Mouse (Mus musculus) stomach, postnatal 0 days (tissue): ENCODE data around the gene Cln3. TPM values are rescaled to one million over a fixed set of nuclear protein-coding genes. Genes with fewer than 3 reads are reported as not detected.

Source experiments
- ATAC-seq: fragments of 200-750 bp; cut with Nextera tagmentation; 2 replicates; pipeline ENCODE4 v1.8.0; 2017; ENCODE audit not compliant: low FRiP score, low TSS enrichment
- DNase-seq: peaks from one replicate; pipeline ENCODE4 v3.0.0-alpha.2; 2016; ENCODE audit warnings: low spot score
- H3K27ac ChIP-seq: fragments of 300-500 bp; sonication (generic); replicated peaks from 2 replicates; pipeline ENCODE4 v1.5.1; 2014; ENCODE audit warnings: mild to moderate bottlenecking, control low read depth
- H3K27me3 ChIP-seq: fragments of 300-500 bp; sonication (generic); 2 replicates; pipeline ENCODE4 v1.6.1; 2014; ENCODE audit warnings: low read length; ENCODE audit not compliant: control insufficient read depth, insufficient read depth
- H3K36me3 ChIP-seq: fragments of 300-500 bp; sonication (generic); 2 replicates; pipeline ENCODE4 v1.6.1; 2014; ENCODE audit warnings: low read length, mixed read lengths; ENCODE audit not compliant: control insufficient read depth, insufficient read depth
- H3K4me1 ChIP-seq: fragments of 300-500 bp; sonication (generic); replicated peaks from 2 replicates; pipeline ENCODE4 v1.6.1; 2014; ENCODE audit warnings: antibody characterized with exemption; ENCODE audit not compliant: control insufficient read depth, insufficient read depth
- H3K4me2 ChIP-seq: fragments of 300-500 bp; sonication (generic); replicated peaks from 2 replicates; pipeline ENCODE4 v1.6.1; 2014; ENCODE audit warnings: low read depth, mild to moderate bottlenecking, control low read depth, moderate library complexity
- H3K4me3 ChIP-seq: fragments of 300-500 bp; sonication (generic); 2 replicates; pipeline ENCODE4 v1.5.1; 2014; ENCODE audit warnings: low read depth, low read length, control low read depth
- H3K9ac ChIP-seq: fragments of 300-500 bp; sonication (generic); 2 replicates; pipeline ENCODE4 v1.6.1; 2014; ENCODE audit warnings: mild to moderate bottlenecking, low read length, control low read depth, mixed read lengths
- H3K9me3 ChIP-seq: fragments of 300-500 bp; sonication (generic); 2 replicates; pipeline ENCODE4 v1.6.1; 2016; ENCODE audit warnings: low read length; ENCODE audit not compliant: control insufficient read depth
- CTCF ChIP-seq: IDR thresholded peaks from 2 replicates; pipeline ENCODE4 v1.5.1; 2016; ENCODE audit warnings: antibody characterized with exemption, low read depth, mild to moderate bottlenecking, moderate library complexity
- EP300 ChIP-seq: optimal IDR thresholded peaks from 2 replicates; pipeline ENCODE3; 2016; ENCODE audit warnings: antibody characterized with exemption
- WGBS: fragments of 180-500 bp; shearing (Covaris S2); extraction: QIAGEN DNeasy Blood & Tissue Kit; methylation state at CpG from one replicate; pipeline ENCODE4 v1.1.7; 2014; 5-methylcytosine and 5-hydroxymethylcytosine counted together
- polyA plus RNA-seq: library from polyadenylated mRNA; unstranded; fragments of >200 nt; fragmentation: Nextera tagmentation; extraction: Ambion mirVana; gene quantifications from 2 replicates; pipeline ENCODE4 v1.2.1, GENCODE M21; 2015

Cln3 gene
- polyA plus RNA-seq, 1 experiment from 2014 or later: 17.7 TPM

GRCm38 (mm10) chr7:126581661-126582060 lies 4.0 kb downstream of the Cln3 start:
- no peak overlapping the region for H3K27ac ChIP-seq
- no peak overlapping the region for H3K4me3 ChIP-seq
- TF ChIP-seq CTCF (no peak), EP300 (no peak)
- ATAC-seq (no peak), DNase-seq (no peak)
- no peak overlapping the region for H3K9ac ChIP-seq
- no peaks in the 10 kb centered on the region for H3K4me1 ChIP-seq
- no peak overlapping the region for H3K4me2 ChIP-seq
- H3K27me3 ChIP-seq: no peaks in the 10 kb centered on the region
- H3K36me3 ChIP-seq: no peaks in the 10 kb centered on the region; the same call in 1 of the 2 replicates
- no peaks in the 10 kb centered on the region for H3K9me3 ChIP-seq
- 74% methylated on average over 6 of the region's 6 CpGs for WGBS

GRCm38 (mm10) chr7:126579172-126579571 lies 6.4 kb downstream of the Cln3 start:
- H3K9ac ChIP-seq: no peak overlapping the region
- TF ChIP-seq EP300 (no peak), CTCF (peak; percentile 77)
- H3K4me2 ChIP-seq: no peak overlapping the region
- no peak overlapping the region for H3K27ac ChIP-seq
- WGBS: 41% methylated on average over 8 of the region's 8 CpGs
- H3K27me3 ChIP-seq: no peaks in the 10 kb centered on the region
- H3K36me3 ChIP-seq: peaks cover 3% of the 10 kb centered on the region; the same call in 1 of the 2 replicates
- DNase-seq (peak; percentile 67), ATAC-seq (no peak)
- H3K4me3 ChIP-seq: no peak overlapping the region
- no peaks in the 10 kb centered on the region for H3K9me3 ChIP-seq
- no peaks in the 10 kb centered on the region for H3K4me1 ChIP-seq

- ATAC-seq (no peak), DNase-seq (peak; percentile 69)
- no peaks in the 10 kb centered on the region for H3K4me1 ChIP-seq
- no peaks in the 10 kb centered on the region for H3K9me3 ChIP-seq
- TF ChIP-seq EP300 (no peak), CTCF (peak; percentile 79)
- H3K9ac ChIP-seq: no peak overlapping the region
- no peaks in the 10 kb centered on the region for H3K27me3 ChIP-seq
- no peak overlapping the region for H3K4me3 ChIP-seq
- peaks cover 6% of the 10 kb centered on the region; the same call in 1 of the 2 replicates for H3K36me3 ChIP-seq
- H3K4me2 ChIP-seq: no peak overlapping the region
- H3K27ac ChIP-seq: no peak overlapping the region
- WGBS: 57% methylated on average over 8 of the region's 8 CpGs
These were observed 8.7 kb downstream of the Cln3 start for GRCm38 (mm10) chr7:126576946-126577345.

GRCm38 (mm10) chr7:126566094-126566765 lies 19.4 kb downstream of the Cln3 start, which contains the start of gene Eif3c:
TSS of gene Eif3c (minus strand) at chr7:126566411.
- no peaks in the 10 kb centered on the region for H3K4me1 ChIP-seq
- H3K36me3 ChIP-seq: peaks cover 12% of the 10 kb centered on the region
- 0% methylated on average over 38 of the region's 46 CpGs for WGBS
- peak; percentile 96 for ATAC-seq
- peak within 1 kb of the TSS; percentile 96 for H3K27ac ChIP-seq
- peak within 1 kb of the TSS; percentile 88 for H3K9ac ChIP-seq
- no peaks in the 10 kb centered on the region for H3K9me3 ChIP-seq
- peak; percentile 90 for DNase-seq
- H3K4me3 ChIP-seq: peak within 1 kb of the TSS; percentile 94
- no peaks in the 10 kb centered on the region for H3K27me3 ChIP-seq
- H3K4me2 ChIP-seq: peak within 1 kb of the TSS; percentile 66
- TF ChIP-seq EP300 (no peak), CTCF (no peak)

- no peaks in the 10 kb centered on the region for H3K27me3 ChIP-seq
- DNase-seq (no peak), ATAC-seq (peak; percentile 36)
- H3K4me3 ChIP-seq: peak overlapping the region; percentile 94
- H3K9ac ChIP-seq: peak overlapping the region; percentile 88
- H3K36me3 ChIP-seq: peaks cover 14% of the 10 kb centered on the region
- H3K4me2 ChIP-seq: peak overlapping the region; percentile 66
- no peaks in the 10 kb centered on the region for H3K9me3 ChIP-seq
- H3K4me1 ChIP-seq: no peaks in the 10 kb centered on the region
- WGBS: under 1% methylated on average over 27 of the region's 28 CpGs
- TF ChIP-seq CTCF (no peak), EP300 (no peak)
- H3K27ac ChIP-seq: peak overlapping the region; percentile 96
These were observed 19.9 kb downstream of the Cln3 start for GRCm38 (mm10) chr7:126565693-126566092.

- Histone ChIP-seq H3K27me3 (no peaks in the 10 kb centered on the region), H3K36me3 (peaks cover 51% of the 10 kb centered on the region), H3K4me2 (no peak overlapping the region), H3K9me3 (no peaks in the 10 kb centered on the region), H3K4me3 (no peak overlapping the region), H3K9ac (no peak overlapping the region), H3K4me1 (no peaks in the 10 kb centered on the region), H3K27ac (no peak overlapping the region)
- TF ChIP-seq CTCF (no peak), EP300 (no peak)
- no peak for DNase-seq
- ATAC-seq: no peak
- WGBS: 96% methylated on average over 5 of the region's 5 CpGs
These were observed 29.0 kb downstream of the Cln3 start for GRCm38 (mm10) chr7:126556635-126557034.
